Mouse (Mus musculus) cortical plate, adult 2 months (tissue): ENCODE measurements around the gene Traf3ip1. TPM values are rescaled to one million over a fixed set of nuclear protein-coding genes. Genes with fewer than 3 reads are reported as not detected.

Experiments used
- H3K27ac ChIP-seq: fragments of 200-500 bp; 2 replicates; pipeline ENCODE4 v1.5.1; 2012; ENCODE audit warnings: low read length, control low read depth, inconsistent platforms; ENCODE audit not compliant: insufficient read depth
- H3K4me1 ChIP-seq: fragments of 200-500 bp; 2 replicates; pipeline ENCODE4 v1.6.1; 2011; ENCODE audit warnings: low read length; ENCODE audit not compliant: control insufficient read depth, insufficient read depth
- H3K4me3 ChIP-seq: fragments of 200-500 bp; 2 replicates; pipeline ENCODE4 v1.5.1; 2011; ENCODE audit warnings: mild to moderate bottlenecking, low read length, control low read depth; ENCODE audit not compliant: insufficient read depth
- CTCF ChIP-seq: fragments of 200-500 bp; IDR thresholded peaks from 2 replicates; pipeline ENCODE4 v1.5.1; 2011; ENCODE audit warnings: mild to moderate bottlenecking, control low read depth, low read length; ENCODE audit not compliant: insufficient read depth; ENCODE audit errors: extremely low read depth
- POLR2A ChIP-seq: fragments of 200-500 bp; IDR thresholded peaks from 2 replicates; pipeline ENCODE4 v1.6.1; 2011; ENCODE audit warnings: mild to moderate bottlenecking, low read length, control low read depth; ENCODE audit not compliant: insufficient read depth; ENCODE audit errors: extremely low read depth
- polyA plus RNA-seq: library from polyadenylated mRNA; depleted of rRNA; stranded (reverse); fragments of >200 nt; gene quantifications from 2 replicates; pipeline ENCODE4 v1.2.3, GENCODE M21; 2012

Traf3ip1 gene
- polyA plus RNA-seq, 1 experiment, result 18.2 TPM

GRCm38 (mm10) chr1:91523759-91524158 is 29.3 kb downstream of the Traf3ip1 start:
- H3K4me1 ChIP-seq, result no peaks in the 10 kb centered on the region
- no peak overlapping the region for H3K27ac ChIP-seq
- TF ChIP-seq POLR2A, result no peak
- TF ChIP-seq CTCF, result peak; percentile 94
- H3K4me3 ChIP-seq, result no peak overlapping the region

- Histone ChIP-seq H3K4me3 (no peak overlapping the region), H3K4me1 (no peaks in the 10 kb centered on the region), H3K27ac (no peak overlapping the region)
- TF ChIP-seq CTCF (no peak), POLR2A (no peak)
Observed at GRCm38 (mm10) chr1:91525838-91526237, 31.4 kb downstream of the Traf3ip1 start.

GRCm38 (mm10) chr1:91530166-91530565 is 35.7 kb downstream of the Traf3ip1 start:
- Histone ChIP-seq H3K4me1 (no peaks in the 10 kb centered on the region), H3K27ac (no peak overlapping the region), H3K4me3 (no peak overlapping the region)
- TF ChIP-seq POLR2A, result no peak
- TF ChIP-seq CTCF, result no peak

GRCm38 (mm10) chr1:91532243-91532642 is 37.8 kb downstream of the Traf3ip1 start:
- Histone ChIP-seq H3K4me3 (no peak overlapping the region), H3K4me1 (no peaks in the 10 kb centered on the region), H3K27ac (no peak overlapping the region)
- TF ChIP-seq CTCF, result no peak
- TF ChIP-seq POLR2A, result no peak

- no peak for TF ChIP-seq POLR2A
- TF ChIP-seq CTCF, result no peak
- no peak overlapping the region for H3K27ac ChIP-seq
- no peaks in the 10 kb centered on the region for H3K4me1 ChIP-seq
- no peak overlapping the region for H3K4me3 ChIP-seq
Observed at GRCm38 (mm10) chr1:91532892-91533291, 38.4 kb downstream of the Traf3ip1 start.

GRCm38 (mm10) chr1:91533483-91533882 is 39.0 kb downstream of the Traf3ip1 start:
- Histone ChIP-seq H3K4me1 (no peaks in the 10 kb centered on the region), H3K4me3 (no peak overlapping the region), H3K27ac (no peak overlapping the region)
- TF ChIP-seq POLR2A (no peak), CTCF (no peak)

GRCm38 (mm10) chr1:91533961-91534723 is 39.7 kb downstream of the Traf3ip1 start:
- Histone ChIP-seq H3K27ac (no peak overlapping the region), H3K4me3 (no peak overlapping the region), H3K4me1 (no peaks in the 10 kb centered on the region)
- TF ChIP-seq CTCF (no peak), POLR2A (no peak)

GRCm38 (mm10) chr1:91537786-91538569 is 43.5 kb downstream of the Traf3ip1 start:
- H3K4me3 ChIP-seq, result no peak overlapping the region
- H3K4me1 ChIP-seq, result no peaks in the 10 kb centered on the region
- TF ChIP-seq POLR2A (no peak), CTCF (no peak)
- H3K27ac ChIP-seq, result no peak overlapping the region

GRCm38 (mm10) chr1:91538570-91538929 is 44.1 kb downstream of the Traf3ip1 start:
- Histone ChIP-seq H3K4me3 (no peak overlapping the region), H3K27ac (no peak overlapping the region), H3K4me1 (no peaks in the 10 kb centered on the region)
- TF ChIP-seq POLR2A (no peak), CTCF (no peak)

GRCm38 (mm10) chr1:91539246-91539645 is 44.8 kb downstream of the Traf3ip1 start:
- Histone ChIP-seq H3K4me1 (no peaks in the 10 kb centered on the region), H3K4me3 (no peak overlapping the region; the same call in 1 of the 2 replicates), H3K27ac (no peak overlapping the region)
- TF ChIP-seq CTCF, result no peak
- no peak for TF ChIP-seq POLR2A
